Mouse (Mus musculus) heart, embryonic 14.5 days (tissue): ENCODE data around the gene Sag. TPM values are rescaled to one million over a fixed set of nuclear protein-coding genes. Genes with fewer than 3 reads are reported as not detected.

Experiments used
- ATAC-seq: fragments of 200-750 bp; cut with Nextera tagmentation; 2 replicates; pipeline ENCODE4 v1.8.0; 2017; ENCODE audit warnings: low read depth, moderate TSS enrichment; ENCODE audit not compliant: insufficient number of reproducible peaks, insufficient read depth, low FRiP score
- H3K27ac ChIP-seq, 2 experiments: fragments of 200-500 bp in 1 of 2; fragments of 300-500 bp in 1 of 2; sonication (generic) in 1 of 2; replicated peaks in 1 of 2; 2 replicates each; pipeline ENCODE4 v1.5.1; 2012 to 2014; ENCODE audit warnings: low read depth in 2 of 2, low read length in 2 of 2, control low read depth in 1 of 2, mild to moderate bottlenecking in 1 of 2, mixed read lengths in 1 of 2; ENCODE audit not compliant: control insufficient read depth in 1 of 2, insufficient read depth in 1 of 2
- H3K27me3 ChIP-seq: fragments of 300-500 bp; sonication (generic); 2 replicates; pipeline ENCODE4 v1.6.1; 2014; ENCODE audit warnings: mild to moderate bottlenecking, low read length, control low read depth; ENCODE audit not compliant: control insufficient read depth, insufficient read depth
- H3K36me3 ChIP-seq: fragments of 300-500 bp; sonication (generic); 2 replicates; pipeline ENCODE4 v1.6.1; 2014; ENCODE audit warnings: mild to moderate bottlenecking, control low read depth, low read length, mixed read lengths; ENCODE audit not compliant: control insufficient read depth, insufficient read depth
- H3K4me1 ChIP-seq, 2 experiments: fragments of 200-500 bp in 1 of 2; fragments of 300-500 bp in 1 of 2; sonication (generic) in 1 of 2; 2 replicates each; pipeline ENCODE4 v1.6.1; 2012 to 2014; ENCODE audit warnings: low read length in 2 of 2, control low read depth in 1 of 2, mixed read lengths in 1 of 2; ENCODE audit not compliant: control insufficient read depth in 2 of 2, insufficient read depth in 2 of 2
- H3K4me2 ChIP-seq: fragments of 300-500 bp; sonication (generic); 2 replicates; pipeline ENCODE4 v1.6.1; 2014; ENCODE audit warnings: mild to moderate bottlenecking, low read length
- H3K4me3 ChIP-seq, 2 experiments: fragments of 200-500 bp in 1 of 2; fragments of 300-500 bp in 1 of 2; sonication (generic) in 1 of 2; 2 replicates each; pipeline ENCODE4 v1.5.1; 2012 to 2014; ENCODE audit warnings: low read length in 2 of 2, mild to moderate bottlenecking in 2 of 2, control low read depth in 1 of 2, low read depth in 1 of 2, moderate library complexity in 1 of 2; ENCODE audit not compliant: control insufficient read depth in 1 of 2, insufficient read depth in 1 of 2
- H3K9ac ChIP-seq: fragments of 300-500 bp; sonication (generic); 2 replicates; pipeline ENCODE4 v1.6.1; 2014; ENCODE audit warnings: mild to moderate bottlenecking, low read length
- H3K9me3 ChIP-seq: fragments of 300-500 bp; sonication (generic); 2 replicates; pipeline ENCODE4 v1.6.1; 2016; ENCODE audit warnings: low read length, control low read depth; ENCODE audit not compliant: control insufficient read depth
- WGBS: fragments of 180-500 bp; shearing (Covaris S2); extraction: QIAGEN DNeasy Blood & Tissue Kit; methylation state at CpG from one replicate; pipeline ENCODE4 v1.1.7; 2014; 5-methylcytosine and 5-hydroxymethylcytosine counted together
- polyA plus RNA-seq: library from polyadenylated mRNA; unstranded; fragments of >200 nt; fragmentation: Nextera tagmentation; extraction: Ambion mirVana; gene quantifications from 2 replicates; pipeline ENCODE4 v1.2.1, GENCODE M21; 2014

Sag gene
- polyA plus RNA-seq, 1 experiment from 2014 or later = 1.1 TPM

DNA sequence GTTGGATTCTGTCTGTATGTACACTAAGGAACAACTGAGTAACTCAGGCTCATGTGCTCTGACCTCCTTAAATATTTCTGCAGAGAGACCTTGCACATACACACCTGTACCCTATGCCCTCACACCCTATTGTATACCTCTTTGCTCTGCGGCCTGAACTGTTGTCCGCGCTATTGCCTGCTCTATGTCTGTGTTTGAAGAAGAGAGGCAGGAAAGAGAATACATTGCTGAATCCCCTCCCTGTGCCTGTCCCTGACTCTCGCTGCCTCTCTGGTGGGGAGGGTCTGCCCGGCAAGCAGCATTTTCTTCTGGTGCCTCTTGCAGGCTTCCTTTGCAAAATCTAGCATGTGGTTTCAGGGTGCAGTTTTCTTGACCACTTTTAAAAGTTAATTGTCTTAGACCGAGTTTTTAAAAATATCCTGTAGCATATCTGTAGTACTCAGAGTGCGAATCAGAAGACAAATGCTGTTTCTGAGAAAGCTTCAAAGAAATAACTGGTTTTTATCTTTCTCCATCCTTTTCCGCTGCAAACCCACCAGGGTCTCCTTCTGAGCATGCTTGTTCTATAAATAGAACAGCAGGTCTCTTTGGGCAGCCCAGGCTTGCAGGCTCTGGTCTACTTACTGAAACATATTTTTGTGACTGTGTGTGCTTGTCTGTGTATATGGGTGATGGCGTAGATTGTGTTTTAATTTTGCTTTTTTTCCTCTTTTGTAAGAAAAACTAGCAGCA, 74.2 kb downstream of the Sag start:
- Histone ChIP-seq H3K9me3 (no peaks in the 10 kb centered on the region), H3K4me2 (peak overlapping the region; percentile 6), H3K4me1 (peaks cover 28 to 83% of the 10 kb centered on the region in 2 experiments), H3K27me3 (no peaks in the 10 kb centered on the region), H3K27ac (peak overlapping the region; percentile 54 to 96), H3K9ac (no peak overlapping the region), H3K36me3 (peaks cover 6% of the 10 kb centered on the region; the same call in 1 of the 2 replicates), H3K4me3 (no peak overlapping the region)
- ATAC-seq = no peak
- WGBS = 28% methylated on average over 9 of the region's 9 CpGs

GRCm38 (mm10) chr1:87879034-87879433, 75.6 kb downstream of the Sag start:
- peak overlapping the region; percentile 46 to 96; a peak in 3 of 4 replicates for H3K27ac ChIP-seq
- H3K36me3 ChIP-seq = peaks cover 13% of the 10 kb centered on the region
- H3K27me3 ChIP-seq = no peaks in the 10 kb centered on the region
- 97% methylated on average over 3 of the region's 3 CpGs for WGBS
- peaks cover 28 to 73% of the 10 kb centered on the region in 2 experiments for H3K4me1 ChIP-seq
- no peak for ATAC-seq
- H3K9ac ChIP-seq = peak overlapping the region; percentile 38; the same call in 1 of the 2 replicates
- H3K9me3 ChIP-seq = no peaks in the 10 kb centered on the region
- no peak overlapping the region for H3K4me2 ChIP-seq
- H3K4me3 ChIP-seq = no peak overlapping the region

DNA sequence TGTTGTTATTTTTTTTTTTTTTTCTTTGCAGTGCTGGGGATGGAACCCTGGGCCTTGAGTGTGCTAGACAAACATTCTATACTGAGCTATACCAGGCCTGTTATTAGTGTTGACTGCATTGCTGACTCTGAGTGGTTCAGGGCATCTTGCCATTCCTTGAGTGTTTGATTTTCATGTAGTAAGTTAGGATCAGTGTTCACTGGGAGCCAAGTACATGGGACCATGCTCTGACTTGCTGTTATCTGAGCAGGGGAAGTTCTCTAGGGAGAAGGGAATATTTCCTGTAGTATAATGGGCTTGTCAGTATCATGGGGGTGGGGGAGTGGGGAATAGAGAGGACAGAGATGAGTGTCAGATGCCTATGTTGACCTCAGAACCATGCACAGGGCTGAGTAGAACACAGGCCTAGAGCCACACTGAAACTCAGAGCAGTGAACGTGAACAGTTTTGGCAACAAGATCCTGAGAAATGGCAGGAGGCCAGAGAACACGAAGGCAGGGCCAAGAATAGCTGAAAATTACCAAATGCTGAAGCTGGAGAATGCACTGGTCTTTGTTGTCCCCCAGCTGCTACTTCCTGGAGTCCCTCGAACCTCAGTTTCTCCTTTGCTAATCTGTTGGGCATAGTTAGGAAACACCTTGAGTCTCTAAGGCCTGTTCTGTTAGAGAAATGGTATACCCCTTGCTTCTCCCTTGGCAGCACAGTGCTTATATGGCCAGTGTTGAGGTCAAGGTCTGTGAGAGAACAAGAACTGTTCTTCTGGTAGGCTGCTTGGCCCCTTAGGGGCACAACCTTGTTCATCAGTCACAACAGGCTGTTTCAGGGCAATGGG, 76.2 kb downstream of the Sag start:
- Histone ChIP-seq H3K4me2 (peak overlapping the region; percentile 34), H3K4me3 (no peak overlapping the region), H3K36me3 (peaks cover 18% of the 10 kb centered on the region), H3K27ac (peak overlapping the region; percentile 87 to 96), H3K9ac (peak overlapping the region; percentile 18; the same call in 1 of the 2 replicates), H3K9me3 (no peaks in the 10 kb centered on the region), H3K4me1 (peaks cover 26 to 70% of the 10 kb centered on the region in 2 experiments), H3K27me3 (no peaks in the 10 kb centered on the region)
- peak; percentile 64 for ATAC-seq
- 9% methylated on average over 3 of the region's 3 CpGs for WGBS

DNA sequence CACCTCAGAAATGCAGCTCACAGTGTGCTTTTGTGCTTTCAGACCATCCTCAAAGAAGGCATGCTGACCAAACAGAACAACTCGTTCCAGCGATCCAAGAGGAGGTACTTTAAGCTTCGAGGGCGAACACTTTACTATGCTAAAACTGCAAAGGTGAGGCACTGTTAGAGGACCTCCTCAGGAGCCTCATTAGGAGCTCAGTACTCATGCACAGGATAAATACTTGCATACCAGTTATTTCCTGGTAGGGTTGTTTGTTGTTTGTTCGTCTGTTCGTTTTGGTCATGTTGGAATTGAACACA, 76.8 kb downstream of the Sag start:
- Histone ChIP-seq H3K9me3 (no peaks in the 10 kb centered on the region), H3K4me3 (no peak overlapping the region), H3K27me3 (no peaks in the 10 kb centered on the region), H3K27ac (peak overlapping the region; percentile 87 to 96), H3K4me1 (peaks cover 26 to 65% of the 10 kb centered on the region in 2 experiments), H3K4me2 (peak overlapping the region; percentile 34), H3K9ac (no peak overlapping the region; the same call in 1 of the 2 replicates), H3K36me3 (peaks cover 20% of the 10 kb centered on the region)
- ATAC-seq = no peak
- WGBS = 72% methylated on average over 6 of the region's 6 CpGs

DNA sequence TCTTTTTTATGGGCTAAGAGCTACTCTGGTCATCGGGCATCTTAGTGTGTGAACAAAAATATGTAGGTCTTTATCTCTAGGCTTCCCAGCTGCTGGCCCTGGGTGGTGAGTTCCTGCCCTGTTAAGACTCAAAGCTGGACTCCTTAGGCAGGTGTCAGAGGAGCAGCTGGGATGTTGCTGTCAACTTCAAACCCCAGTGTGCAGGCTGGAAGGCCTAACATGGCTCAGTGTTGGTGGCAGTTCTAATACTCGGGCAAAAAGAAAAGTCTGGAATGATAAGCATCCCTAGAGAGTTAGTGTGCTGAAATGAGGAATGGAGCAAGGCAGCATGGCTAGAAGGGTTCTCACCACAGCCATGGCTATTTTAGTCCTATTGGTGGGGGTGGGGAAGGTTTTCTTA, 77.4 kb downstream of the Sag start:
- H3K9me3 ChIP-seq = no peaks in the 10 kb centered on the region
- ATAC-seq = peak; percentile 55; the same call in 1 of the 2 replicates
- H3K27me3 ChIP-seq = no peaks in the 10 kb centered on the region
- peak overlapping the region; percentile 40 for H3K4me2 ChIP-seq
- peaks cover 20% of the 10 kb centered on the region for H3K36me3 ChIP-seq
- no peak overlapping the region for H3K9ac ChIP-seq
- no peak overlapping the region for H3K4me3 ChIP-seq
- H3K27ac ChIP-seq = peak overlapping the region; percentile 81 to 96
- peaks cover 26 to 61% of the 10 kb centered on the region in 2 experiments for H3K4me1 ChIP-seq
- WGBS = 8% methylated on average over 2 of the region's 2 CpGs

- H3K27me3 ChIP-seq = no peaks in the 10 kb centered on the region
- no peak overlapping the region for H3K4me3 ChIP-seq
- ATAC-seq = no peak
- H3K4me1 ChIP-seq = peaks cover 26 to 56% of the 10 kb centered on the region in 2 experiments
- WGBS = 48% methylated on average over 4 of the region's 4 CpGs
- peaks cover 20% of the 10 kb centered on the region for H3K36me3 ChIP-seq
- peak overlapping the region; percentile 40 for H3K4me2 ChIP-seq
- no peak overlapping the region for H3K9ac ChIP-seq
- peak overlapping the region; percentile 81 to 96 for H3K27ac ChIP-seq
- H3K9me3 ChIP-seq = no peaks in the 10 kb centered on the region
Measured at GRCm38 (mm10) chr1:87881726-87882125, 78.2 kb downstream of the Sag start.

- Histone ChIP-seq H3K4me2 (no peak overlapping the region), H3K9me3 (no peaks in the 10 kb centered on the region), H3K4me3 (no peak overlapping the region), H3K27me3 (no peaks in the 10 kb centered on the region), H3K36me3 (peaks cover 20% of the 10 kb centered on the region), H3K9ac (no peak overlapping the region), H3K4me1 (peaks cover 25 to 48% of the 10 kb centered on the region in 2 experiments), H3K27ac (no peak overlapping the region)
- no peak for ATAC-seq
Measured at GRCm38 (mm10) chr1:87882554-87882953, 79.1 kb downstream of the Sag start.
